ENCODE assay signal across 8 mouse cellular contexts in the genomic region with DNA sequence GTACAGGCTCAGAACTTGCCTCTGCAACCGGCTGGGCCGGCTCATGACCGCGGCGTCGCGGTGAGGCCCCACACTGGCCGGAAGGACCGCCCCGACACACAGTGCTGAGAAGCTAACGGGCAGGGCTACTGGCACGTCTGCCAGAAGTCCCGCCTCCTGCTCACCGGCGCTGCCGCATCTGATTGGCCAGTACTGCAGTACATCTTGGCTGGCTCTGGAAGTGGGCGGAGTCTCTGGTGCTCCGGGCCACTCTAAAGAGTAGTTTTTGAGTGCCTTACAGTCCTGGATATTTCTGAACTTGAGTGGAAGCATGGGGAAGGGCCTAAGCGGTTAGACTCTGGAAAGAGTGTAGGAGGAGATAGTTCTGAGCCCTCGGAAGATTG. TPM values are rescaled to one million over a fixed set of nuclear protein-coding genes. Genes with fewer than 3 reads are reported as not detected.
DNase-seq lines count a peak whose midpoint lies in the region; ATAC-seq and TF ChIP-seq lines count a peak whose summit lies in the region.

No protein-coding gene starts in this region.

- peak; percentile 92 for TF ChIP-seq POLR2A in liver, adult 2 months (IDR thresholded peaks at IDR 0.05; ENCODE audit: extremely low read depth, insufficient read depth, low read length)
- peak; percentile 83 for TF ChIP-seq POLR2A in myocyte (IDR thresholded peaks at IDR 0.05; ENCODE audit: insufficient read length, low read depth)

- H3K36me3 ChIP-seq in heart, embryonic 11.5 days (ENCODE audit: control insufficient read depth, insufficient read depth, low read length): no peaks in the 10 kb centered on the region
- H3K36me3 ChIP-seq in kidney, embryonic 16.5 days (ENCODE audit: insufficient read depth, low read length): no peaks in the 10 kb centered on the region
- H3K36me3 ChIP-seq in liver, adult 2 months (ENCODE audit: control insufficient read depth, insufficient read depth, low read length): no peaks in the 10 kb centered on the region
- no peaks in the 10 kb centered on the region for H3K36me3 ChIP-seq in myocyte (ENCODE audit: control insufficient read depth, insufficient read depth)
- H3K36me3 ChIP-seq in splenic B cell, adult 2 months (ENCODE audit: control insufficient read depth, insufficient read depth, low read length, poor library complexity, severe bottlenecking): no peaks in the 10 kb centered on the region

- peak overlapping the region; percentile 75 for H3ac ChIP-seq in myocyte (ENCODE audit: control insufficient read depth, insufficient read length)

- no peaks in the 10 kb centered on the region for H3K9me3 ChIP-seq in heart, embryonic 11.5 days (replicated peaks; ENCODE audit: control insufficient read depth, low read length)
- H3K9me3 ChIP-seq in kidney, embryonic 16.5 days (ENCODE audit: low read length): no peaks in the 10 kb centered on the region

- H3K27me3 ChIP-seq in heart, embryonic 11.5 days (ENCODE audit: control insufficient read depth, insufficient read depth, low read length): no peaks in the 10 kb centered on the region
- no peaks in the 10 kb centered on the region for H3K27me3 ChIP-seq in kidney, embryonic 16.5 days (ENCODE audit: insufficient read depth, low read length)
- no peaks in the 10 kb centered on the region for H3K27me3 ChIP-seq in liver, adult 2 months (ENCODE audit: control insufficient read depth, insufficient read depth, low read length)
- H3K27me3 ChIP-seq in myocyte (ENCODE audit: control insufficient read depth, insufficient read depth, insufficient read length): peaks cover 12% of the 10 kb centered on the region
- H3K27me3 ChIP-seq in splenic B cell, adult 2 months (ENCODE audit: control insufficient read depth, insufficient read depth, low read length, poor library complexity, severe bottlenecking): no peaks in the 10 kb centered on the region

- peak; percentile 92 to 94 for DNase-seq in B cell, adult 2 months
- peak; percentile 100 for DNase-seq in brain, adult 2 months (ENCODE audit: low read depth, low spot score)
- DNase-seq in liver, adult 2 months (ENCODE audit: extremely low read depth, low read depth, low spot score): peak; percentile 94
- DNase-seq in splenic B cell, adult 2 months (ENCODE audit: low read depth, low spot score): peak; percentile 98

- peak overlapping the region; percentile 93 for H3K9ac ChIP-seq in heart, embryonic 11.5 days (ENCODE audit: low read depth, low read length)
- H3K9ac ChIP-seq in kidney, embryonic 16.5 days (replicated peaks; ENCODE audit: low read length): peak overlapping the region; percentile 87
- H3K9ac ChIP-seq in liver, adult 2 months (ENCODE audit: low read depth, low read length): peak overlapping the region; percentile 92

- no peak for TF ChIP-seq CTCF in liver, adult 2 months (IDR thresholded peaks at IDR 0.05; ENCODE audit: low read depth, low read length)

- H3K79me2 ChIP-seq in liver, adult 2 months (ENCODE audit: control insufficient read depth, insufficient read depth, low read length): no peaks in the 10 kb centered on the region
- no peaks in the 10 kb centered on the region for H3K79me2 ChIP-seq in myocyte (ENCODE audit: control insufficient read depth, insufficient read depth)

- ATAC-seq in erythroblast, adult 5-6 weeks (replicated peaks; ENCODE audit: low FRiP score, poor library complexity, severe bottlenecking): peak; percentile 99
- ATAC-seq in heart, embryonic 11.5 days (replicated peaks; ENCODE audit: insufficient number of reproducible peaks, low FRiP score, low TSS enrichment): peak; percentile 98
- peak; percentile 98 for ATAC-seq in kidney, embryonic 16.5 days (ENCODE audit: low FRiP score, low TSS enrichment)

- peak overlapping the region; percentile 91 for H3K27ac ChIP-seq in heart, embryonic 11.5 days (ENCODE audit: low read depth, low read length)
- peak overlapping the region; percentile 91 for H3K27ac ChIP-seq in kidney, embryonic 16.5 days (ENCODE audit: low read length)
- H3K27ac ChIP-seq in liver, adult 2 months (replicated peaks; ENCODE audit: insufficient read depth, low read depth, low read length): peak overlapping the region; percentile 75

- peaks cover 8% of the 10 kb centered on the region for H3K4me1 ChIP-seq in heart, embryonic 11.5 days (ENCODE audit: control insufficient read depth, insufficient read depth, low read length)
- H3K4me1 ChIP-seq in kidney, embryonic 16.5 days (ENCODE audit: insufficient read depth, low read length): peaks cover 20% of the 10 kb centered on the region
- peaks cover 14% of the 10 kb centered on the region for H3K4me1 ChIP-seq in liver, adult 2 months (ENCODE audit: control insufficient read depth, insufficient read depth, low read length)

- H3K4me2 ChIP-seq in heart, embryonic 11.5 days: peak overlapping the region; percentile 94
- peak overlapping the region; percentile 85 for H3K4me2 ChIP-seq in kidney, embryonic 16.5 days (replicated peaks; ENCODE audit: low read depth, low read length)
- peak overlapping the region; percentile 71 for H3K4me2 ChIP-seq in myocyte (ENCODE audit: low read depth)

- H3K4me3 ChIP-seq in heart, embryonic 11.5 days (ENCODE audit: low read depth, low read length): peak overlapping the region; percentile 84
- peak overlapping the region; percentile 79 for H3K4me3 ChIP-seq in kidney, embryonic 16.5 days (ENCODE audit: low read length)
- H3K4me3 ChIP-seq in liver, adult 2 months (ENCODE audit: insufficient read depth, low read depth, low read length): peak overlapping the region; percentile 74
- peak overlapping the region; percentile 36 for H3K4me3 ChIP-seq in myocyte

- under 1% methylated on average over 20 of the region's 20 CpGs for WGBS in heart, embryonic 11.5 days (ENCODE audit: insufficient replicate concordance)
- whole genome bisulfite sequencing in kidney, embryonic 16.5 days: under 1% methylated on average over 20 of the region's 20 CpGs
- 1% methylated on average over 20 of the region's 20 CpGs for WGBS in liver, adult 2 months

TF ChIP-seq in myocyte, 11 proteins besides CTCF, POLR2A, EP300 and RAD21 (continues in another document):
- no peak for TF ChIP-seq MYOD1 (IDR thresholded peaks at IDR 0.05; ENCODE audit: control insufficient read depth in 1 of 3, insufficient read length in 2 of 3, low read depth in 2 of 3)
- no peak for TF ChIP-seq MAX (IDR thresholded peaks at IDR 0.05; ENCODE audit: low read depth)
- no peak for TF ChIP-seq REST (IDR thresholded peaks at IDR 0.05; ENCODE audit: insufficient read depth, insufficient read length)
- TF ChIP-seq E2F4 (IDR thresholded peaks at IDR 0.05; ENCODE audit: insufficient read depth): no peak
- no peak for TF ChIP-seq SRF (IDR thresholded peaks at IDR 0.05; ENCODE audit: control insufficient read depth, insufficient read length, low read depth)
- TF ChIP-seq USF1 (IDR thresholded peaks at IDR 0.05; ENCODE audit: low read depth): no peak
- TF ChIP-seq MYOG (IDR thresholded peaks at IDR 0.05; ENCODE audit: control insufficient read depth in 1 of 3, insufficient read depth in 1 of 3, insufficient read length in 2 of 3, low read depth in 2 of 3): peak in 1 of 3 experiments; percentile 0
- no peak for TF ChIP-seq TCF3 (IDR thresholded peaks at IDR 0.05; ENCODE audit: insufficient read length, low read depth)

RNA-seq across cellular contexts. Expression of a gene that starts 0.7 kb away (rescaled TPM):
- total RNA-seq in erythroblast, adult 5-6 weeks (2015; ENCODE audit: low replicate concordance): not detected in 2 replicates
- 1.5 TPM in 1 of 2 replicates, not detected in the other for total RNA-seq in erythroblast, adult 5-6 weeks (2017; ENCODE audit: low replicate concordance)
- polyA plus RNA-seq in heart, embryonic 11.5 days (2014; fragmentation: Nextera tagmentation; extraction: Ambion mirVana): not detected in 2 replicates
- 2.3 and 3.7 TPM in 2 replicates for polyA plus RNA-seq in kidney, embryonic 16.5 days (2015; fragmentation: Nextera tagmentation; extraction: Ambion mirVana)
- total RNA-seq in liver, adult 2 months (2014; rRNA removed): 0.18 and 0.34 TPM in 2 replicates
- polyA plus RNA-seq in liver, adult 2 months (2012; rRNA removed): 0.06 and 0.39 TPM in 2 replicates
- 4.0 TPM for polyA plus RNA-seq in myocyte (2012; fragmentation: generic; extraction: Trizol)

RNA-seq across cellular contexts. Expression of a gene that starts 1.4 kb away (rescaled TPM):
- 0.84 TPM in 1 of 2 replicates, not detected in the other for total RNA-seq in erythroblast, adult 5-6 weeks (2015; ENCODE audit: low replicate concordance)
- total RNA-seq in erythroblast, adult 5-6 weeks (2017; ENCODE audit: low replicate concordance): 0.77 and 2.8 TPM in 2 replicates
- 14.6 and 16.6 TPM in 2 replicates for polyA plus RNA-seq in heart, embryonic 11.5 days (2014; fragmentation: Nextera tagmentation; extraction: Ambion mirVana)
- polyA plus RNA-seq in kidney, embryonic 16.5 days (2015; fragmentation: Nextera tagmentation; extraction: Ambion mirVana): 17.2 and 18.1 TPM in 2 replicates
- total RNA-seq in liver, adult 2 months (2014; rRNA removed): 4.0 and 4.4 TPM in 2 replicates
- 15.8 and 16.2 TPM in 2 replicates for polyA plus RNA-seq in liver, adult 2 months (2012; rRNA removed)
- polyA plus RNA-seq in myocyte (2012; fragmentation: generic; extraction: Trizol): 13.6 TPM

RNA-seq across cellular contexts. Expression of a gene that starts 7.7 kb away (rescaled TPM):
- total RNA-seq in erythroblast, adult 5-6 weeks (2015; ENCODE audit: low replicate concordance): not detected in 2 replicates
- not detected in 2 replicates for total RNA-seq in erythroblast, adult 5-6 weeks (2017; ENCODE audit: low replicate concordance)
- 18.1 and 20.0 TPM in 2 replicates for polyA plus RNA-seq in heart, embryonic 11.5 days (2014; fragmentation: Nextera tagmentation; extraction: Ambion mirVana)
- 129 and 136 TPM in 2 replicates for polyA plus RNA-seq in kidney, embryonic 16.5 days (2015; fragmentation: Nextera tagmentation; extraction: Ambion mirVana)
- 1.7 and 3.5 TPM in 2 replicates for total RNA-seq in liver, adult 2 months (2014; rRNA removed)
- polyA plus RNA-seq in liver, adult 2 months (2012; rRNA removed): 2.2 and 4.9 TPM in 2 replicates
- polyA plus RNA-seq in myocyte (2012; fragmentation: generic; extraction: Trizol): 1.2 TPM

RNA-seq across cellular contexts. Expression of a gene that starts 13.8 kb away (rescaled TPM):
- total RNA-seq in erythroblast, adult 5-6 weeks (2015; ENCODE audit: low replicate concordance): 0.96 and 3.3 TPM in 2 replicates
- total RNA-seq in erythroblast, adult 5-6 weeks (2017; ENCODE audit: low replicate concordance): 2.0 and 5.4 TPM in 2 replicates
- 65.5 and 66.1 TPM in 2 replicates for polyA plus RNA-seq in heart, embryonic 11.5 days (2014; fragmentation: Nextera tagmentation; extraction: Ambion mirVana)
- 106 and 107 TPM in 2 replicates for polyA plus RNA-seq in kidney, embryonic 16.5 days (2015; fragmentation: Nextera tagmentation; extraction: Ambion mirVana)
- 15.0 and 16.8 TPM in 2 replicates for total RNA-seq in liver, adult 2 months (2014; rRNA removed)
- 38.7 and 51.4 TPM in 2 replicates for polyA plus RNA-seq in liver, adult 2 months (2012; rRNA removed)
- polyA plus RNA-seq in myocyte (2012; fragmentation: generic; extraction: Trizol): 33.9 TPM

RNA-seq across cellular contexts. Expression of a gene that starts 30.7 kb away (rescaled TPM):
- not detected in 2 replicates for total RNA-seq in erythroblast, adult 5-6 weeks (2015; ENCODE audit: low replicate concordance)
- not detected in 2 replicates for total RNA-seq in erythroblast, adult 5-6 weeks (2017; ENCODE audit: low replicate concordance)
- polyA plus RNA-seq in heart, embryonic 11.5 days (2014; fragmentation: Nextera tagmentation; extraction: Ambion mirVana): 18.6 and 22.1 TPM in 2 replicates
- 27.2 and 45.3 TPM in 2 replicates for polyA plus RNA-seq in kidney, embryonic 16.5 days (2015; fragmentation: Nextera tagmentation; extraction: Ambion mirVana)
- 0.18 and 0.54 TPM in 2 replicates for total RNA-seq in liver, adult 2 months (2014; rRNA removed)
- polyA plus RNA-seq in liver, adult 2 months (2012; rRNA removed): 0.24 and 0.80 TPM in 2 replicates
- 19.4 TPM for polyA plus RNA-seq in myocyte (2012; fragmentation: generic; extraction: Trizol)

Comparison
In these comparisons a context has a peak if more than half of its experiments do, and no peak if none do; other contexts are left out.
1. Peak in every context shown above with its lines: DNase-seq, ATAC-seq, H3K4me3 ChIP-seq and H3K27ac ChIP-seq.